Mouse (Mus musculus): Measurements from ENCODE around the gene Rbfox2. TPM values are rescaled to one million over a fixed set of nuclear protein-coding genes. Genes with fewer than 3 reads are reported as not detected.

The Rbfox2 gene
- polyA plus RNA-seq, 1 experiment from 2014 or later = 87.6 TPM

GRCm38 (mm10) chr15:77329681-77330180 is 22.9 kb upstream of the Rbfox2 start:
- peaks cover 22% of the 10 kb centered on the region for H3K4me1 ChIP-seq (replicated peaks)
- no peaks in the 10 kb centered on the region for H3K36me3 ChIP-seq
- ATAC-seq (ENCODE audit: insufficient number of reproducible peaks, low FRiP score) = no peak
- peak overlapping the region; percentile 5; the same call in 1 of the 2 replicates for H3K27ac ChIP-seq (ENCODE audit: poor library complexity, severe bottlenecking)
- no peaks in the 10 kb centered on the region for H3K9me3 ChIP-seq (replicated peaks)
- no peak overlapping the region for H3K4me3 ChIP-seq
- no peaks in the 10 kb centered on the region for H3K27me3 ChIP-seq (replicated peaks)
- no peak overlapping the region for H3K4me2 ChIP-seq
- WGBS = 65% methylated on average over 12 of the region's 12 CpGs
- H3K9ac ChIP-seq = peak overlapping the region; percentile 13; the same call in 1 of the 2 replicates

GRCm38 (mm10) chr15:77326361-77326760 is 19.6 kb upstream of the Rbfox2 start:
- 54% methylated on average over 4 of the region's 4 CpGs for WGBS
- Histone ChIP-seq H3K4me1 (replicated peaks) (peaks cover 16% of the 10 kb centered on the region), H3K36me3 (no peaks in the 10 kb centered on the region), H3K9me3 (replicated peaks) (no peaks in the 10 kb centered on the region), H3K27ac (ENCODE audit: poor library complexity, severe bottlenecking) (0 out of 2 replicates have a peak overlapping the region, but pooled peaks have one; percentile 30), H3K4me2 (no peak overlapping the region), H3K27me3 (replicated peaks) (no peaks in the 10 kb centered on the region), H3K9ac (no peak overlapping the region), H3K4me3 (no peak overlapping the region)
- no peak for ATAC-seq (ENCODE audit: insufficient number of reproducible peaks, low FRiP score)

- H3K4me2 ChIP-seq = no peak overlapping the region
- H3K9ac ChIP-seq = no peak overlapping the region
- no peaks in the 10 kb centered on the region for H3K9me3 ChIP-seq (replicated peaks)
- 84% methylated on average over 11 of the region's 11 CpGs for WGBS
- H3K4me3 ChIP-seq = no peak overlapping the region
- H3K36me3 ChIP-seq = no peaks in the 10 kb centered on the region
- H3K4me1 ChIP-seq (replicated peaks) = peaks cover 8% of the 10 kb centered on the region
- H3K27me3 ChIP-seq (replicated peaks) = no peaks in the 10 kb centered on the region
- ATAC-seq (ENCODE audit: insufficient number of reproducible peaks, low FRiP score) = no peak
- no peak overlapping the region for H3K27ac ChIP-seq (ENCODE audit: poor library complexity, severe bottlenecking)
Measured at GRCm38 (mm10) chr15:77324426-77324825, 17.6 kb upstream of the Rbfox2 start.

- Histone ChIP-seq H3K9ac (no peak overlapping the region), H3K4me2 (no peak overlapping the region), H3K27ac (ENCODE audit: poor library complexity, severe bottlenecking) (no peak overlapping the region), H3K36me3 (no peaks in the 10 kb centered on the region), H3K4me1 (replicated peaks) (peaks cover 7% of the 10 kb centered on the region), H3K9me3 (replicated peaks) (no peaks in the 10 kb centered on the region), H3K4me3 (no peak overlapping the region), H3K27me3 (replicated peaks) (no peaks in the 10 kb centered on the region)
- 78% methylated on average over 10 of the region's 10 CpGs for WGBS
- ATAC-seq (ENCODE audit: insufficient number of reproducible peaks, low FRiP score) = no peak
Measured at GRCm38 (mm10) chr15:77323226-77323625, 16.4 kb upstream of the Rbfox2 start.

GRCm38 (mm10) chr15:77313701-77314100 is 6.9 kb upstream of the Rbfox2 start:
- Histone ChIP-seq H3K36me3 (no peaks in the 10 kb centered on the region), H3K4me2 (peak overlapping the region; percentile 55), H3K9me3 (replicated peaks) (no peaks in the 10 kb centered on the region), H3K9ac (peak overlapping the region; percentile 24; the same call in 1 of the 2 replicates), H3K4me1 (replicated peaks) (peaks cover 18% of the 10 kb centered on the region), H3K4me3 (no peak overlapping the region), H3K27me3 (replicated peaks) (no peaks in the 10 kb centered on the region), H3K27ac (ENCODE audit: poor library complexity, severe bottlenecking) (peak overlapping the region; percentile 68)
- 3% methylated on average over 6 of the region's 6 CpGs for WGBS
- no peak for ATAC-seq (ENCODE audit: insufficient number of reproducible peaks, low FRiP score)

GRCm38 (mm10) chr15:77312796-77313195 is 6.0 kb upstream of the Rbfox2 start:
- peaks cover 19% of the 10 kb centered on the region for H3K4me1 ChIP-seq (replicated peaks)
- 93% methylated on average over 7 of the region's 7 CpGs for WGBS
- H3K36me3 ChIP-seq = no peaks in the 10 kb centered on the region
- H3K4me3 ChIP-seq = no peak overlapping the region
- no peaks in the 10 kb centered on the region for H3K9me3 ChIP-seq (replicated peaks)
- no peaks in the 10 kb centered on the region for H3K27me3 ChIP-seq (replicated peaks)
- no peak overlapping the region for H3K27ac ChIP-seq (ENCODE audit: poor library complexity, severe bottlenecking)
- ATAC-seq (ENCODE audit: insufficient number of reproducible peaks, low FRiP score) = no peak
- H3K4me2 ChIP-seq = no peak overlapping the region
- H3K9ac ChIP-seq = no peak overlapping the region

- Histone ChIP-seq H3K9ac (no peak overlapping the region), H3K4me1 (replicated peaks) (peaks cover 28% of the 10 kb centered on the region), H3K4me2 (no peak overlapping the region), H3K27ac (ENCODE audit: poor library complexity, severe bottlenecking) (no peak overlapping the region), H3K36me3 (no peaks in the 10 kb centered on the region), H3K9me3 (replicated peaks) (no peaks in the 10 kb centered on the region), H3K4me3 (no peak overlapping the region), H3K27me3 (replicated peaks) (no peaks in the 10 kb centered on the region)
- 64% methylated on average over 4 of the region's 4 CpGs for WGBS
- no peak for ATAC-seq (ENCODE audit: insufficient number of reproducible peaks, low FRiP score)
Measured at GRCm38 (mm10) chr15:77307767-77308495, 1.1 kb upstream of the Rbfox2 start.

- peak overlapping the region; percentile 92 for H3K4me2 ChIP-seq
- no peaks in the 10 kb centered on the region for H3K27me3 ChIP-seq (replicated peaks)
- peak overlapping the region; percentile 99 for H3K4me3 ChIP-seq
- H3K4me1 ChIP-seq (replicated peaks) = peaks cover 47% of the 10 kb centered on the region
- H3K27ac ChIP-seq (ENCODE audit: poor library complexity, severe bottlenecking) = peak overlapping the region; percentile 99
- under 1% methylated on average over 53 of the region's 54 CpGs for WGBS
- H3K36me3 ChIP-seq = 0 out of 2 replicates have a peak, but pooled peaks cover 5% of the 10 kb centered on the region
- no peak; the same call in 1 of the 2 replicates for ATAC-seq (ENCODE audit: insufficient number of reproducible peaks, low FRiP score)
- H3K9me3 ChIP-seq (replicated peaks) = no peaks in the 10 kb centered on the region
- peak overlapping the region; percentile 99 for H3K9ac ChIP-seq
Measured at GRCm38 (mm10) chr15:77305852-77306546, 805 bp downstream of the Rbfox2 start.

GRCm38 (mm10) chr15:77304960-77305359 is 1.8 kb downstream of the Rbfox2 start:
- H3K36me3 ChIP-seq = 0 out of 2 replicates have a peak, but pooled peaks cover 5% of the 10 kb centered on the region
- peaks cover 58% of the 10 kb centered on the region for H3K4me1 ChIP-seq (replicated peaks)
- H3K4me2 ChIP-seq = peak overlapping the region; percentile 92
- H3K9me3 ChIP-seq (replicated peaks) = no peaks in the 10 kb centered on the region
- 13% methylated on average over 3 of the region's 3 CpGs for WGBS
- H3K27me3 ChIP-seq (replicated peaks) = no peaks in the 10 kb centered on the region
- peak overlapping the region; percentile 99 for H3K27ac ChIP-seq (ENCODE audit: poor library complexity, severe bottlenecking)
- H3K9ac ChIP-seq = peak overlapping the region; percentile 99
- no peak for ATAC-seq (ENCODE audit: insufficient number of reproducible peaks, low FRiP score)
- H3K4me3 ChIP-seq = peak overlapping the region; percentile 99

- Histone ChIP-seq H3K4me3 (no peak overlapping the region), H3K36me3 (0 out of 2 replicates have a peak, but pooled peaks cover 5% of the 10 kb centered on the region), H3K9me3 (replicated peaks) (no peaks in the 10 kb centered on the region), H3K4me2 (no peak overlapping the region), H3K27me3 (replicated peaks) (no peaks in the 10 kb centered on the region), H3K9ac (no peak overlapping the region), H3K27ac (ENCODE audit: poor library complexity, severe bottlenecking) (no peak overlapping the region), H3K4me1 (replicated peaks) (peaks cover 70% of the 10 kb centered on the region)
- 67% methylated on average over 6 of the region's 6 CpGs for whole genome bisulfite sequencing
- no peak for ATAC-seq (ENCODE audit: insufficient number of reproducible peaks, low FRiP score)
Measured at GRCm38 (mm10) chr15:77301122-77301521, 5.7 kb downstream of the Rbfox2 start.

GRCm38 (mm10) chr15:77298564-77298963 is 8.2 kb downstream of the Rbfox2 start:
- no peak overlapping the region; the same call in 1 of the 2 replicates for H3K9ac ChIP-seq
- no peak for ATAC-seq (ENCODE audit: insufficient number of reproducible peaks, low FRiP score)
- H3K27ac ChIP-seq (ENCODE audit: poor library complexity, severe bottlenecking) = no peak overlapping the region

More at GRCm38 (mm10) chr15:77298564-77298963, 8.2 kb downstream of the Rbfox2 start:
- H3K4me3 ChIP-seq = no peak overlapping the region
- WGBS = 67% methylated on average over 3 of the region's 3 CpGs
- peaks cover 65% of the 10 kb centered on the region for H3K4me1 ChIP-seq (replicated peaks)
- H3K36me3 ChIP-seq = 0 out of 2 replicates have a peak, but pooled peaks cover 5% of the 10 kb centered on the region
- no peaks in the 10 kb centered on the region for H3K9me3 ChIP-seq (replicated peaks)
- no peaks in the 10 kb centered on the region for H3K27me3 ChIP-seq (replicated peaks)
- H3K4me2 ChIP-seq = no peak overlapping the region
